Mouse (Mus musculus) myocyte (in vitro differentiated cells): Measurements from ENCODE around the gene Usp15.

Experiments used
- E2F4 ChIP-seq: IDR thresholded peaks from one replicate; pipeline ENCODE4 v1.6.1; 2011; ENCODE audit warnings: mild to moderate bottlenecking, control low read depth, moderate library complexity; ENCODE audit not compliant: insufficient read depth
- MAX ChIP-seq: IDR thresholded peaks from one replicate; pipeline ENCODE4 v1.6.1; 2011; ENCODE audit warnings: low read depth, mild to moderate bottlenecking, control low read depth
- MYOD1 ChIP-seq, 3 experiments: IDR thresholded peaks; one replicate each; pipeline ENCODE4 v1.6.1; 2011; ENCODE audit warnings: control low read depth in 2 of 3, low read depth in 2 of 3, mild to moderate bottlenecking in 2 of 3, moderate library complexity in 1 of 3; ENCODE audit not compliant: insufficient read length in 2 of 3, control insufficient read depth in 1 of 3
- POLR2A ChIP-seq: IDR thresholded peaks from one replicate; pipeline ENCODE4 v1.6.1; 2011; ENCODE audit warnings: low read depth, mild to moderate bottlenecking, control low read depth, moderate library complexity; ENCODE audit not compliant: insufficient read length
- POLR2AphosphoS2 ChIP-seq: IDR thresholded peaks from one replicate; pipeline ENCODE4 v1.6.1; 2011; ENCODE audit warnings: low read depth, control low read depth; ENCODE audit not compliant: insufficient read length
- USF1 ChIP-seq: IDR thresholded peaks from one replicate; pipeline ENCODE4 v1.6.1; 2011; ENCODE audit warnings: low read depth, mild to moderate bottlenecking, control low read depth, moderate library complexity

- TF ChIP-seq USF1 (no peak), POLR2A (no peak), POLR2AphosphoS2 (no peak), MYOD1 (IDR thresholded peaks at IDR 0.05; ENCODE audit: control insufficient read depth in 1 of 3, insufficient read length in 2 of 3, low read depth in 2 of 3) (no peak), E2F4 (no peak), MAX (no peak)
These were observed 95.5 kb downstream of the Usp15 start for GRCm38 (mm10) chr10:123101303-123101702.
